Mouse (Mus musculus) hindbrain, postnatal 0 days (tissue): ENCODE measurements around the gene Dph1. TPM values are rescaled to one million over a fixed set of nuclear protein-coding genes. Genes with fewer than 3 reads are reported as not detected.

Experiments
- ATAC-seq: fragments of 200-750 bp; cut with Nextera tagmentation; 2 replicates; pipeline ENCODE4 v1.8.0; 2017; ENCODE audit warnings: mild to moderate bottlenecking, moderate TSS enrichment, moderate library complexity
- DNase-seq: peaks from one replicate; pipeline ENCODE4 v3.0.0-alpha.2; 2015; ENCODE audit warnings: low spot score
- H3K27ac ChIP-seq: fragments of 300-500 bp; sonication (generic); 2 replicates; pipeline ENCODE4 v1.5.1; 2014; ENCODE audit warnings: mild to moderate bottlenecking
- H3K27me3 ChIP-seq: fragments of 300-500 bp; sonication (generic); 2 replicates; pipeline ENCODE4 v1.6.1; 2014; ENCODE audit warnings: low read length, mixed read lengths; ENCODE audit not compliant: insufficient read depth
- H3K36me3 ChIP-seq: fragments of 300-500 bp; sonication (generic); 2 replicates; pipeline ENCODE4 v1.6.1; 2014; ENCODE audit warnings: low read length, mixed read lengths; ENCODE audit not compliant: insufficient read depth
- H3K4me1 ChIP-seq: fragments of 300-500 bp; sonication (generic); 2 replicates; pipeline ENCODE4 v1.6.1; 2014; ENCODE audit warnings: antibody characterized with exemption, low read length, mixed read lengths; ENCODE audit not compliant: insufficient read depth
- H3K4me2 ChIP-seq: fragments of 300-500 bp; sonication (generic); 2 replicates; pipeline ENCODE4 v1.6.1; 2014; ENCODE audit warnings: low read depth, mild to moderate bottlenecking, low read length, moderate library complexity, mixed read lengths
- H3K4me3 ChIP-seq: fragments of 300-500 bp; sonication (generic); 2 replicates; pipeline ENCODE4 v1.5.1; 2014; ENCODE audit warnings: low read length
- H3K9ac ChIP-seq: fragments of 300-500 bp; sonication (generic); replicated peaks from 2 replicates; pipeline ENCODE4 v1.6.1; 2014; ENCODE audit warnings: mild to moderate bottlenecking, low read length, moderate library complexity, mixed read lengths
- H3K9me3 ChIP-seq: fragments of 300-500 bp; sonication (generic); 2 replicates; pipeline ENCODE4 v1.6.1; 2016; ENCODE audit warnings: low read length, mixed read lengths
- CTCF ChIP-seq: IDR thresholded peaks from 2 replicates; pipeline ENCODE4 v1.5.1; 2016; ENCODE audit warnings: antibody characterized with exemption, control low read depth, low read depth
- WGBS: fragments of 180-500 bp; shearing (Covaris S2); extraction: QIAGEN DNeasy Blood & Tissue Kit; methylation state at CpG from one replicate; pipeline ENCODE4 v1.1.7; 2014; 5-methylcytosine and 5-hydroxymethylcytosine counted together
- microRNA counts: library from miRNA; unstranded; fragments of <30 nt; microRNA quantifications from one replicate; lab custom pipeline; 2015
- microRNA-seq, 2 experiments: library from miRNA; unstranded; fragments of <30 nt; microRNA quantifications; one replicate each; pipeline ENCODE4; 2016
- polyA plus RNA-seq: library from polyadenylated mRNA; unstranded; fragments of >200 nt; fragmentation: Nextera tagmentation; extraction: Ambion mirVana; gene quantifications from 2 replicates; pipeline ENCODE4 v1.2.1, GENCODE M21; 2015
- total RNA-seq: library from RNA; depleted of rRNA; stranded (reverse); fragments of >200 nt; gene quantifications from 2 replicates; pipeline ENCODE4 v1.2.3, GENCODE M21; 2014; rRNA removed

The Dph1 gene
- total and polyA plus RNA-seq, 2 experiments from 2014 or later = 13.6 to 39.2 TPM

GRCm38 (mm10) chr11:75133951-75134350 is 57.1 kb downstream of the Dph1 start:
- DNase-seq (peak; percentile 67), ATAC-seq (0 out of 2 replicates have a peak, but pooled peaks have one; percentile 53)
- Histone ChIP-seq H3K36me3 (no peaks in the 10 kb centered on the region; the same call in 1 of the 2 replicates), H3K9me3 (no peaks in the 10 kb centered on the region), H3K9ac (no peak overlapping the region), H3K27ac (peak overlapping the region; percentile 62; the same call in 1 of the 2 replicates), H3K27me3 (no peaks in the 10 kb centered on the region), H3K4me3 (no peak overlapping the region), H3K4me2 (no peak overlapping the region; the same call in 1 of the 2 replicates), H3K4me1 (peaks cover 20% of the 10 kb centered on the region)
- WGBS = 9% methylated on average over 2 of the region's 2 CpGs
- no peak for TF ChIP-seq CTCF

GRCm38 (mm10) chr11:75133391-75133790 is 57.6 kb downstream of the Dph1 start:
- Histone ChIP-seq H3K36me3 (no peaks in the 10 kb centered on the region; the same call in 1 of the 2 replicates), H3K9ac (no peak overlapping the region), H3K4me2 (no peak overlapping the region), H3K4me3 (no peak overlapping the region), H3K9me3 (no peaks in the 10 kb centered on the region), H3K27me3 (no peaks in the 10 kb centered on the region), H3K4me1 (peaks cover 20% of the 10 kb centered on the region), H3K27ac (peak overlapping the region; percentile 62; the same call in 1 of the 2 replicates)
- DNase-seq (no peak), ATAC-seq (no peak)
- TF ChIP-seq CTCF = no peak
- WGBS = 82% methylated on average over 5 of the region's 5 CpGs

GRCm38 (mm10) chr11:75132278-75132677 is 58.8 kb downstream of the Dph1 start:
- Histone ChIP-seq H3K36me3 (no peaks in the 10 kb centered on the region; the same call in 1 of the 2 replicates), H3K9me3 (no peaks in the 10 kb centered on the region), H3K4me3 (no peak overlapping the region), H3K4me1 (peaks cover 20% of the 10 kb centered on the region), H3K27ac (no peak overlapping the region), H3K27me3 (no peaks in the 10 kb centered on the region), H3K9ac (no peak overlapping the region), H3K4me2 (no peak overlapping the region)
- 42% methylated on average over 5 of the region's 5 CpGs for WGBS
- peak; percentile 64 for TF ChIP-seq CTCF
- DNase-seq (peak; percentile 83), ATAC-seq (peak; percentile 68)

- Histone ChIP-seq H3K36me3 (no peaks in the 10 kb centered on the region; the same call in 1 of the 2 replicates), H3K9me3 (no peaks in the 10 kb centered on the region), H3K4me2 (no peak overlapping the region), H3K9ac (no peak overlapping the region), H3K27ac (no peak overlapping the region), H3K27me3 (no peaks in the 10 kb centered on the region), H3K4me3 (no peak overlapping the region), H3K4me1 (peaks cover 20% of the 10 kb centered on the region)
- ATAC-seq (no peak), DNase-seq (no peak)
- no peak for TF ChIP-seq CTCF
- 83% methylated on average over 4 of the region's 4 CpGs for WGBS
These were observed 59.7 kb downstream of the Dph1 start for GRCm38 (mm10) chr11:75131300-75131699.

GRCm38 (mm10) chr11:75129481-75129880 is 61.6 kb downstream of the Dph1 start:
- no peaks in the 10 kb centered on the region for H3K27me3 ChIP-seq
- H3K9me3 ChIP-seq = no peaks in the 10 kb centered on the region
- H3K36me3 ChIP-seq = no peaks in the 10 kb centered on the region
- DNase-seq (no peak), ATAC-seq (no peak)
- H3K27ac ChIP-seq = no peak overlapping the region
- H3K4me2 ChIP-seq = no peak overlapping the region
- no peak overlapping the region for H3K9ac ChIP-seq
- TF ChIP-seq CTCF = no peak
- H3K4me1 ChIP-seq = peaks cover 20% of the 10 kb centered on the region
- WGBS = 98% methylated on average over 6 of the region's 6 CpGs
- no peak overlapping the region for H3K4me3 ChIP-seq

MicroRNAs within 50 kb of the gene (microRNA counts, 519-probe panel; counts per million panel counts)
- microRNA mmu-miR-132 (lab: Ali Mortazavi, UCI) (5,155 counts per million, percentile 86 among the panel's probes with 10 or more counts), microRNA mmu-miR-212 (lab: Ali Mortazavi, UCI) (not detected)

Small RNA genes lying within 50 kb of the gene (microRNA-seq; reads per million reads assigned to microRNA genes)
- gene Mir132 = 2,274 to 2,506 reads per million in 2 experiments
- 111 reads per million in 2 experiments for gene Mir212

Other genes starting within 250 kb of the Dph1 start
- gene Hic1, start 21.7 kb downstream of the Dph1 start, total RNA-seq = 8.5 and 12.9 TPM in 2 replicates
- 1.7 TPM in 2 replicates for gene Hic1, start 21.7 kb downstream of the Dph1 start, polyA plus RNA-seq
- gene Ovca2, start 12.4 kb downstream of the Dph1 start, total RNA-seq = 11.0 and 17.6 TPM in 2 replicates
- gene Ovca2, start 12.4 kb downstream of the Dph1 start, polyA plus RNA-seq = 11.7 and 15.7 TPM in 2 replicates
- 13.0 and 13.4 TPM in 2 replicates for gene Rtn4rl1, start 2.5 kb upstream of the Dph1 start, total RNA-seq
- 9.9 and 10.7 TPM in 2 replicates for gene Rtn4rl1, start 2.5 kb upstream of the Dph1 start, polyA plus RNA-seq
- 66.9 and 105 TPM in 2 replicates for gene Rpa1, start 157.1 kb upstream of the Dph1 start, total RNA-seq
- 51.1 and 55.5 TPM in 2 replicates for gene Rpa1, start 157.1 kb upstream of the Dph1 start, polyA plus RNA-seq
- 12.7 and 14.1 TPM in 2 replicates for gene Smyd4, start 157.2 kb upstream of the Dph1 start, total RNA-seq
- gene Smyd4, start 157.2 kb upstream of the Dph1 start, polyA plus RNA-seq = 17.1 and 17.7 TPM in 2 replicates
- gene Serpinf1, start 231.5 kb upstream of the Dph1 start, total RNA-seq = 56.6 and 57.6 TPM in 2 replicates
- gene Serpinf1, start 231.5 kb upstream of the Dph1 start, polyA plus RNA-seq = 41.5 and 47.1 TPM in 2 replicates
- 0.05 TPM in 1 of 2 replicates, not detected in the other for gene Serpinf2, start 248.3 kb upstream of the Dph1 start, total RNA-seq
- not detected in 2 replicates for gene Serpinf2, start 248.3 kb upstream of the Dph1 start, polyA plus RNA-seq